Mouse (Mus musculus): ENCODE measurements around the gene Mrpl37.

Gene Mrpl37

GRCm38 (mm10) chr4:107015971-107016511, 50.6 kb downstream of the Mrpl37 start:
- peak; percentile 52 to 57 for DNase-seq

- DNase-seq: no peak
These were observed 52.8 kb downstream of the Mrpl37 start for GRCm38 (mm10) chr4:107013817-107014260.

- no peak for DNase-seq
These were observed 53.4 kb downstream of the Mrpl37 start for GRCm38 (mm10) chr4:107013119-107013816.

- peak; percentile 83 to 91 for DNase-seq
These were observed 54.1 kb downstream of the Mrpl37 start for GRCm38 (mm10) chr4:107012574-107012973.

GRCm38 (mm10) chr4:107012005-107012478, 54.6 kb downstream of the Mrpl37 start:
- DNase-seq: peak; percentile 41 to 59

GRCm38 (mm10) chr4:107011325-107012004, 55.2 kb downstream of the Mrpl37 start:
- no peak for DNase-seq

- peak; percentile 71 for DNase-seq
These were observed 57.1 kb downstream of the Mrpl37 start for GRCm38 (mm10) chr4:107009548-107009947.

GRCm38 (mm10) chr4:107008161-107008560, 58.5 kb downstream of the Mrpl37 start:
- DNase-seq: no peak

- DNase-seq: no peak
These were observed 59.3 kb downstream of the Mrpl37 start for GRCm38 (mm10) chr4:107007359-107007758.

GRCm38 (mm10) chr4:107006807-107007206, 59.9 kb downstream of the Mrpl37 start:
- DNase-seq: no peak

- peak in 1 of 2 experiments; percentile 47 for DNase-seq
These were observed 60.4 kb downstream of the Mrpl37 start for GRCm38 (mm10) chr4:107006229-107006628.
